Mouse (Mus musculus) liver, adult (tissue): ENCODE measurements around the gene Erich6b.

Experiments
- GATA4 ChIP-seq: IDR thresholded peaks from 2 replicates; pipeline ENCODE4 v1.6.1; 2014; ENCODE audit warnings: mild to moderate bottlenecking, low read length; ENCODE audit not compliant: insufficient replicate concordance

Erich6b gene

GRCm38 (mm10) chr14:75642080-75642479, at the start of gene Erich6b:
Gene Erich6b (plus strand): TSS chr14:75642259.
- no peak for TF ChIP-seq GATA4

DNA sequence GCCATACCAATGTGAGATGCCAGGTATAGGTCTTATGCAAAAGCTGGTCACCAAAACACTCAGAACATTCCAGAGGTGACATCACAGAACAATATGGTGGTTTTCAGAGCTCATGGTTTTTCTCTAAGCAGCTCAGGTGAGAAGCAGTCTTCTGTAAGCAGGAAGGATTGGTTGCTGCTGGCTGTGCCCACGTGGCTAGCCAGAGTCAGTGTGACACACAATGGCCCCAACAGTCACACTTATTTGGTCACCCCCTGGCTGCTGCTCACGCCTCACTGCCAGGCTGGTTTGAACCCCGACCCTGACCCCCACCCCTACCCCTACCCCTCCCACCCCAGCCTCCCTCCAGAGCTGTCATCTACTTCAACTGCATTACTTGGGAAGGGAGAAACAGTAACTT, 49.1 kb upstream of the Erich6b start, which contains the start of gene Spert:
TSS of gene Spert (minus strand) at position 139 of the 400 bp plus-strand sequence.
- no peak for TF ChIP-seq GATA4

GRCm38 (mm10) chr14:75609176-75609575, 32.9 kb upstream of the Erich6b start:
- no peak for TF ChIP-seq GATA4

- no peak for TF ChIP-seq GATA4
These were observed 25.7 kb upstream of the Erich6b start for GRCm38 (mm10) chr14:75616375-75616774.

GRCm38 (mm10) chr14:75622984-75623383, 19.1 kb upstream of the Erich6b start:
- no peak for TF ChIP-seq GATA4

- no peak for TF ChIP-seq GATA4
These were observed 13.2 kb upstream of the Erich6b start for GRCm38 (mm10) chr14:75628870-75629269.

DNA sequence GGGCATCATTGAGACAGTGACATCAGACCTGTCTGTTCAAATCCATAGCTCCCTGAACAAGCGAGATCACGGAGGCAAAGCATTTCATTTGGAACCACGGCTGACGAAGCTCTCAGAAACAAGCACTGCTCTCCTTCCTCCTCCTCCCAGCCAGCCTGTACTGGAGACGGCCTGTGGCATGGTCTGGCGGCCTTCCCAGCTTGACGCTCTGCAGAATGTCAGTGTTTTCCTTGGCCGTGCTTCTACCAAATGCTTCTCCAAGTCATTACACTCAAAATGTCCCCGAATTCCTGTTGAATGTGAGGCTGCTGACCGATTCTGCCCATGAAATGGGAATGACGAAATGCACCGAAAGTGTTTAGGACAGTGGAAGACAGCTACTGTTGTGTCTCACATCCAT, 6.7 kb upstream of the Erich6b start:
- TF ChIP-seq GATA4: no peak

DNA sequence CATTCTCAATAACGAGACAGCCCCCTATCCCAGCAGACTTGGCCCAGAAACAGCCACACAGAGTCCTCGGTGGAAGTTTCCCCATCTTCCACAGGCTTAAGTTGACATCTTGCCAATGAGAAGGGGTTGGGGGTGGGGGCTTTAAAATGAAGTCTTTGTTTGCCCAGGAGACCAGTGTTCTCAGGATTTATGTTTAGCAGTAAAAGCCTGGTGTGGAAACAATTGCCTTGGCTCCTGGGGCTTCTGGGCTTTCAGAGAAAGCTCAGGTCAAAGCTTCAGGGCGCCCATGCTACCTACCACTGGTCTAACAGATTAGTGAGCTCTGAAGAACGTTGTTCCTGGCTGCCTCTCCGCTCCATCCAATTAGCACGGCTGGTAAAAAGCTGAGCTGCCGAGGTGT, 6.0 kb upstream of the Erich6b start:
- no peak for TF ChIP-seq GATA4

GRCm38 (mm10) chr14:75637641-75638040, 4.4 kb upstream of the Erich6b start:
- no peak for TF ChIP-seq GATA4

- no peak for TF ChIP-seq GATA4
These were observed 1.2 kb upstream of the Erich6b start for GRCm38 (mm10) chr14:75640846-75641245.

GRCm38 (mm10) chr14:75641369-75641768, 690 bp upstream of the Erich6b start:
- TF ChIP-seq GATA4: no peak

DNA sequence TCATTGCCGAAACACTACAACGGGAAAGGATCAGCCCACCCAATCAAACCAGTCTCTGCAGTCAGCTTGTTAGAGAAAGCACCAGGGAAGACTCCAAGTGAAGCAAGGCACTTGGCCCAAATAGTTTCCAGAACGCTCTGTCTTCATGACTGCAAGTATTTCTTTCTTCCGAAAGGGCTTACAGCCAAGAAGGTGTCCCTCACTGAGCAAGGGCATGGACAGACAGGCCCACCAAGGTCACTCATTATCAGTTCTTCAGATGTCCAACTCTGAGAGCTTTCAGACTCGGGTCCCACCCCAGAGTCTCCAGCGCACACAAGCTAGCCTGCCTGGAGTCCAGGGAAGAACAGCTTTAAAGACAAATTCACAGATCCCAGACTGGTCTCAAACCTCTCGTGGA, 3.4 kb downstream of the Erich6b start:
- TF ChIP-seq GATA4: no peak

GRCm38 (mm10) chr14:75646060-75646459, 4.0 kb downstream of the Erich6b start:
- no peak for TF ChIP-seq GATA4

DNA sequence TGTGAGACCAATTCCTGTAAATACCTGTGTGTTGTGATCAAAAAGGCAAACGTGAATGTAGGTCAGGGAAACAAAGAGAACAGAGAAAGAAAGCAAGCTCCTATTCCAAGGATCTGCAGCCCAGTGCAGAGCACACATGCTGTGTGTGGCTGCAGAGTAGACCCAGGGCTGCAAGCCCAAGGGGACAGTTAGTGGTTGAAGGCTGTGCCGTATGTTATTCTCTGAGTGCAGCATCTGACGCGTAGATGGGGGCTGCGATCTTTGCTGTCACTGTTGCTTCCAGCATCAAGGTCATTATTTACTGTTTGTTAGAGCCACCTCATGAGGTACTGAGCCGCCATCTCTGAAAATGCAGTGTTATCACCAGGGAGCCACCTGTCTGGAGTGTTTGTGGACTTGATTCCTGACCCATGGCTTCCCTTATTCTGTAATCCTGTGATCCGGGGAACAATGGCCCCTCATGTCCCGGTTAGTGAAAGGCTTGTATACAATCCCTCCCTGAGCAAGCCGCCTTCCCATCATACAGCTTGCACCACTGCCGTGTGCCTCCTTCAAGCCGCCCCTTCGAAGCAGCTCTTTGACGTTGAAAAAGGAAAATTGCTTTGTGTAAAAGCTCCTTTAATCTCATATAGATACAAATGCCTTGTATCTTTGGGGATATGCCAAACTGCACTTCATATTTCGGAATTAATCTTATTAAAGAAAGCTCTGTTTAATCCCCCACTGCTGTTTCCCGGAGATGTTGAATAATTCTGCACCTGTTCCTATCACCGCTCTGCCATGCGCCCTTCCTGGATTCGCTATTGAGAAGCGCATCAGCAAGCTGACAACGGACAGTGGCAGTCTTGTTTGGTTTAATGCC, 5.1 kb downstream of the Erich6b start:
- TF ChIP-seq GATA4: no peak

- no peak for TF ChIP-seq GATA4
These were observed 18.9 kb downstream of the Erich6b start for GRCm38 (mm10) chr14:75660936-75661335.

GRCm38 (mm10) chr14:75661548-75661947, 19.5 kb downstream of the Erich6b start:
- TF ChIP-seq GATA4: no peak
